8 mouse cellular contexts compared by ENCODE assay signal in the genomic region with DNA sequence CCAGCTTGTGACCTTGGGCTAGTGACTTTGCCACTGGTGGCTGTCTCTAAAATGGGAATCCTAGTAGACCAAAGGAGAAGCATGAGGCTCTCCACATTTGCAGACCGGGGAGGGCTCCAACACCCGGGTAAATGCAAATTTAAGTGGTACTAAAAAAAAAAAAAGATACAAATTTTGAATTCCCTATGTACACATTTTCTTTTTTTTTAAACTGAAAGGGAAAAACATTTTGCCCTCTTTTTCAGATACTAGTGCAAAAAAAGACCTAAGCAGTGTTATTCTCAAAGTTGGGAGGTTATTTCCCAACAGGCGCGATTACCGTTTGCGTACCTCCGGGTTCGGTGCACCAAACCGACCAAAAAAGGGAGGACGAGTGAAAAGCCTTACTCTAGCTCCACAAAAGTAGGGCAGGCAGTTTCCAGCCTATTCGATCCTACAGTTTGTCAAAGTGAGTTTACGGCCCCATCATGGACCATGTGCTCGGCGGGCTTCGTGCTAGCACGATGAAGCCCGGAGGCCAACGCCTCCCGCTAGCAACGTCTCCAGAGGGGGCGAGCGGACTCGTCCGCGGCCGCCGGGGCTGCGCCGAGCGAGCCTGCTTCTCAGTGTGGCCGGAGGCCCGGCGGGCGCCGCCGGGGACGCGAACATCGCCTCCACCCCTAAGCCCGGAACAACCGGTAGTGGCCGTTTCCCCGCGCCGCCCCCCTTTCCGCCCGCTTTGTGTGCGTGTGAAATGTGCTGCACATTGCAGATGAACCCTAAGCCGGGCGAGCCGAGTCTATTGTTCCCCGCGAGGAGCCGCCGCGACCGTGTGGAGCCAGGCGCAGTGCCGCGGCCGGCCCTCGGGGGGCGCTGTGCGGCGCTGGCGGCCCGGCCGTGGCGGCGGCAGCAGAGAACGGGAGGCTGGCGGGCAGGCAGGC. TPM values are rescaled to one million over a fixed set of nuclear protein-coding genes. Genes with fewer than 3 reads are reported as not detected.
DNase-seq lines count a peak whose midpoint lies in the region; ATAC-seq and TF ChIP-seq lines count a peak whose summit lies in the region.

No protein-coding gene starts in this region.

- peak overlapping the region; percentile 92 for H3K4me3 ChIP-seq in E14TG2a.4 (replicated peaks; ENCODE audit: low read length)
- H3K4me3 ChIP-seq in forebrain, embryonic 13.5 days, result peak overlapping the region; percentile 95
- H3K4me3 ChIP-seq in liver, postnatal 0 days (ENCODE audit: low read depth, low read length), result peak overlapping the region; percentile 95
- peak overlapping the region; percentile 93 for H3K4me3 ChIP-seq in neural tube, embryonic 13.5 days

- peaks cover 46% of the 10 kb centered on the region for H3K4me1 ChIP-seq in E14TG2a.4 (replicated peaks; ENCODE audit: low read depth, low read length)
- H3K4me1 ChIP-seq in forebrain, embryonic 13.5 days, result peaks cover 36% of the 10 kb centered on the region
- peaks cover 29% of the 10 kb centered on the region for H3K4me1 ChIP-seq in liver, postnatal 0 days (ENCODE audit: insufficient read depth)
- H3K4me1 ChIP-seq in neural tube, embryonic 13.5 days (replicated peaks), result peaks cover 42% of the 10 kb centered on the region

- DNase-seq in heart, postnatal 10 days, result peak; percentile 96 to 97
- peak; percentile 95 for DNase-seq in layer of hippocampus, adult 11-12 months (ENCODE audit: low spot score)
- DNase-seq in liver, postnatal 0 days, result peak; percentile 94
- DNase-seq in telencephalon, adult 2 months (ENCODE audit: low read depth, low spot score), result peak; percentile 75

- H3K27me3 ChIP-seq in E14TG2a.4 (ENCODE audit: insufficient read depth, low read length), result no peaks in the 10 kb centered on the region
- no peaks in the 10 kb centered on the region for H3K27me3 ChIP-seq in forebrain, embryonic 13.5 days
- no peaks in the 10 kb centered on the region for H3K27me3 ChIP-seq in liver, postnatal 0 days (ENCODE audit: insufficient read depth, low read length)
- H3K27me3 ChIP-seq in neural tube, embryonic 13.5 days, result no peaks in the 10 kb centered on the region

- peak overlapping the region; percentile 88 for H3K4me2 ChIP-seq in forebrain, embryonic 13.5 days
- H3K4me2 ChIP-seq in liver, postnatal 0 days (ENCODE audit: low read depth, low read length), result peak overlapping the region; percentile 89
- H3K4me2 ChIP-seq in neural tube, embryonic 13.5 days, result peak overlapping the region; percentile 84

- peaks cover 11% of the 10 kb centered on the region for H3K36me3 ChIP-seq in E14TG2a.4 (ENCODE audit: insufficient read depth, low read length)
- H3K36me3 ChIP-seq in forebrain, embryonic 13.5 days (ENCODE audit: poor library complexity, severe bottlenecking), result peaks cover 1% of the 10 kb centered on the region; the same call in 1 of the 2 replicates
- H3K36me3 ChIP-seq in liver, postnatal 0 days (replicated peaks; ENCODE audit: insufficient read depth, low read length), result no peaks in the 10 kb centered on the region
- H3K36me3 ChIP-seq in neural tube, embryonic 13.5 days, result 0 out of 2 replicates have a peak, but pooled peaks cover under 1% of the 10 kb centered on the region

- intact Hi-C loops in heart, postnatal 10 days (cut with DNase I), result loop anchor here (5.0 kb wide), 1 partner anchor 524 kb away; no protein-coding TSS in a partner anchor

- H3K27ac ChIP-seq in forebrain, embryonic 13.5 days, result peak overlapping the region; percentile 100
- peak overlapping the region; percentile 100 for H3K27ac ChIP-seq in liver, postnatal 0 days (ENCODE audit: low read depth)
- H3K27ac ChIP-seq in neural tube, embryonic 13.5 days (replicated peaks), result peak overlapping the region; percentile 100

- H3K9ac ChIP-seq in forebrain, embryonic 13.5 days, result peak overlapping the region; percentile 100
- peak overlapping the region; percentile 99 for H3K9ac ChIP-seq in liver, postnatal 0 days (replicated peaks)
- H3K9ac ChIP-seq in neural tube, embryonic 13.5 days, result peak overlapping the region; percentile 100

- WGBS in forebrain, embryonic 13.5 days, result under 1% methylated on average over 72 of the region's 72 CpGs
- 0% methylated on average over 57 of the region's 72 CpGs for WGBS in liver, postnatal 0 days (ENCODE audit: insufficient replicate concordance)
- under 1% methylated on average over 63 of the region's 72 CpGs for WGBS in neural tube, embryonic 13.5 days

- TF ChIP-seq EP300 in liver, postnatal 0 days (IDR thresholded peaks at IDR 0.05; ENCODE audit: low read depth), result no peak

- ATAC-seq in cerebellum, adult (ENCODE audit: insufficient number of reproducible peaks, low FRiP score, low TSS enrichment), result peak; percentile 76
- peak; percentile 81 for ATAC-seq in forebrain, embryonic 13.5 days
- ATAC-seq in liver, postnatal 0 days, result peak; percentile 71
- peak; percentile 77 for ATAC-seq in neural tube, embryonic 13.5 days (ENCODE audit: low read depth)

- no peaks in the 10 kb centered on the region for H3K9me3 ChIP-seq in E14TG2a.4 (ENCODE audit: low read length)
- no peaks in the 10 kb centered on the region for H3K9me3 ChIP-seq in forebrain, embryonic 13.5 days (replicated peaks)
- no peaks in the 10 kb centered on the region for H3K9me3 ChIP-seq in liver, postnatal 0 days (ENCODE audit: low read length)
- H3K9me3 ChIP-seq in neural tube, embryonic 13.5 days, result no peaks in the 10 kb centered on the region

- no peak for TF ChIP-seq CTCF in E14TG2a.4 (conservative IDR thresholded peaks at IDR 0.05; ENCODE audit: low read length)
- peak; percentile 66 for TF ChIP-seq CTCF in liver, postnatal 0 days (IDR thresholded peaks at IDR 0.05; ENCODE audit: low read depth)

RNA-seq across cellular contexts. Expression of gene Arid2, which starts 1.0 kb away (rescaled TPM):
- 28.9 and 32.4 TPM in 2 replicates for polyA plus RNA-seq in forebrain, embryonic 13.5 days (2015; fragmentation: Nextera tagmentation; extraction: Ambion mirVana)
- total RNA-seq in heart, postnatal 10 days (2021), result 10 to 100 TPM; 40.0 to 42.5 TPM
- polyA plus RNA-seq in liver, postnatal 0 days (2015; fragmentation: Nextera tagmentation; extraction: Ambion mirVana), result 5.5 and 5.9 TPM in 2 replicates
- 23.9 and 27.0 TPM in 2 replicates for polyA plus RNA-seq in neural tube, embryonic 13.5 days (2015; fragmentation: Nextera tagmentation; extraction: Ambion mirVana)

Comparison
In these comparisons a context has a peak if more than half of its experiments do, and no peak if none do; other contexts are left out.
1. Peak in every context shown above with its lines: DNase-seq, ATAC-seq, H3K4me3 ChIP-seq and H3K27ac ChIP-seq.